Mouse (Mus musculus) embryonic facial prominence, embryonic 13.5 days (tissue): Measurements from ENCODE around the gene Olfr1218. TPM values are rescaled to one million over a fixed set of nuclear protein-coding genes. Genes with fewer than 3 reads are reported as not detected.

Experiments
- polyA plus RNA-seq: library from polyadenylated mRNA; unstranded; fragments of >200 nt; fragmentation: Nextera tagmentation; extraction: Ambion mirVana; gene quantifications from 2 replicates; pipeline ENCODE4 v1.2.1, GENCODE M21; 2015

Gene Olfr1218
- polyA plus RNA-seq, 1 experiment from 2014 or later: not detected

Other genes starting within 250 kb of the Olfr1218 start
- not detected in 2 replicates for gene Olfr1202, start 246.7 kb downstream of the Olfr1218 start, polyA plus RNA-seq
- not detected in 2 replicates for gene Olfr1205, start 231.4 kb downstream of the Olfr1218 start, polyA plus RNA-seq
- gene Olfr1204, start 211.9 kb downstream of the Olfr1218 start, polyA plus RNA-seq: not detected in 2 replicates
- not detected in 2 replicates for gene Olfr1206, start 198.0 kb downstream of the Olfr1218 start, polyA plus RNA-seq
- not detected in 2 replicates for gene Olfr1208, start 158.9 kb downstream of the Olfr1218 start, polyA plus RNA-seq
- 0.10 TPM in 1 of 2 replicates, not detected in the other for gene Olfr1209, start 146.0 kb downstream of the Olfr1218 start, polyA plus RNA-seq
- not detected in 2 replicates for gene Olfr1211, start 123.1 kb downstream of the Olfr1218 start, polyA plus RNA-seq
- not detected in 2 replicates for gene Olfr1212, start 107.2 kb downstream of the Olfr1218 start, polyA plus RNA-seq
- not detected in 2 replicates for gene Gm13762, start 80.9 kb downstream of the Olfr1218 start, polyA plus RNA-seq
- not detected in 2 replicates for gene Olfr1214, start 68.5 kb downstream of the Olfr1218 start, polyA plus RNA-seq
- not detected in 2 replicates for gene Olfr1215, start 54.2 kb downstream of the Olfr1218 start, polyA plus RNA-seq
- gene Olfr1216, start 42.8 kb downstream of the Olfr1218 start, polyA plus RNA-seq: not detected in 2 replicates
- 0.07 TPM in 1 of 2 replicates, not detected in the other for gene Olfr1217, start 29.1 kb downstream of the Olfr1218 start, polyA plus RNA-seq
- gene Olfr1219, start 22.3 kb upstream of the Olfr1218 start, polyA plus RNA-seq: not detected in 2 replicates
- not detected in 2 replicates for gene Olfr1220, start 45.6 kb upstream of the Olfr1218 start, polyA plus RNA-seq
- not detected in 2 replicates for gene Olfr1221, start 56.1 kb upstream of the Olfr1218 start, polyA plus RNA-seq
- gene Olfr1222, start 71.9 kb upstream of the Olfr1218 start, polyA plus RNA-seq: not detected in 2 replicates
- not detected in 2 replicates for gene Olfr1223, start 90.4 kb upstream of the Olfr1218 start, polyA plus RNA-seq
- not detected in 2 replicates for gene Olfr1224-ps1, start 102.9 kb upstream of the Olfr1218 start, polyA plus RNA-seq
- not detected in 2 replicates for gene Olfr1225, start 113.5 kb upstream of the Olfr1218 start, polyA plus RNA-seq
- gene Olfr1226, start 138.9 kb upstream of the Olfr1218 start, polyA plus RNA-seq: not detected in 2 replicates
- not detected in 2 replicates for gene Olfr1228, start 192.9 kb upstream of the Olfr1218 start, polyA plus RNA-seq
- gene Olfr1229, start 226.8 kb upstream of the Olfr1218 start, polyA plus RNA-seq: not detected in 2 replicates
- not detected in 2 replicates for gene Olfr1230, start 236.1 kb upstream of the Olfr1218 start, polyA plus RNA-seq
- not detected in 2 replicates for gene Olfr1231, start 245.9 kb upstream of the Olfr1218 start, polyA plus RNA-seq